Mouse (Mus musculus) stomach, postnatal 0 days (tissue): ENCODE data around the gene Spint1. TPM values are rescaled to one million over a fixed set of nuclear protein-coding genes. Genes with fewer than 3 reads are reported as not detected.

Source experiments
- ATAC-seq: fragments of 200-750 bp; cut with Nextera tagmentation; 2 replicates; pipeline ENCODE4 v1.8.0; 2017; ENCODE audit not compliant: low FRiP score, low TSS enrichment
- DNase-seq: peaks from one replicate; pipeline ENCODE4 v3.0.0-alpha.2; 2016; ENCODE audit warnings: low spot score
- H3K27ac ChIP-seq: fragments of 300-500 bp; sonication (generic); replicated peaks from 2 replicates; pipeline ENCODE4 v1.5.1; 2014; ENCODE audit warnings: mild to moderate bottlenecking, control low read depth
- H3K27me3 ChIP-seq: fragments of 300-500 bp; sonication (generic); 2 replicates; pipeline ENCODE4 v1.6.1; 2014; ENCODE audit warnings: low read length; ENCODE audit not compliant: control insufficient read depth, insufficient read depth
- H3K36me3 ChIP-seq: fragments of 300-500 bp; sonication (generic); 2 replicates; pipeline ENCODE4 v1.6.1; 2014; ENCODE audit warnings: low read length, mixed read lengths; ENCODE audit not compliant: control insufficient read depth, insufficient read depth
- H3K4me1 ChIP-seq: fragments of 300-500 bp; sonication (generic); replicated peaks from 2 replicates; pipeline ENCODE4 v1.6.1; 2014; ENCODE audit warnings: antibody characterized with exemption; ENCODE audit not compliant: control insufficient read depth, insufficient read depth
- H3K4me2 ChIP-seq: fragments of 300-500 bp; sonication (generic); replicated peaks from 2 replicates; pipeline ENCODE4 v1.6.1; 2014; ENCODE audit warnings: low read depth, mild to moderate bottlenecking, control low read depth, moderate library complexity
- H3K4me3 ChIP-seq: fragments of 300-500 bp; sonication (generic); 2 replicates; pipeline ENCODE4 v1.5.1; 2014; ENCODE audit warnings: low read depth, low read length, control low read depth
- H3K9ac ChIP-seq: fragments of 300-500 bp; sonication (generic); 2 replicates; pipeline ENCODE4 v1.6.1; 2014; ENCODE audit warnings: mild to moderate bottlenecking, low read length, control low read depth, mixed read lengths
- H3K9me3 ChIP-seq: fragments of 300-500 bp; sonication (generic); 2 replicates; pipeline ENCODE4 v1.6.1; 2016; ENCODE audit warnings: low read length; ENCODE audit not compliant: control insufficient read depth
- CTCF ChIP-seq: IDR thresholded peaks from 2 replicates; pipeline ENCODE4 v1.5.1; 2016; ENCODE audit warnings: antibody characterized with exemption, low read depth, mild to moderate bottlenecking, moderate library complexity
- EP300 ChIP-seq: optimal IDR thresholded peaks from 2 replicates; pipeline ENCODE3; 2016; ENCODE audit warnings: antibody characterized with exemption
- WGBS: fragments of 180-500 bp; shearing (Covaris S2); extraction: QIAGEN DNeasy Blood & Tissue Kit; methylation state at CpG from one replicate; pipeline ENCODE4 v1.1.7; 2014; 5-methylcytosine and 5-hydroxymethylcytosine counted together
- polyA plus RNA-seq: library from polyadenylated mRNA; unstranded; fragments of >200 nt; fragmentation: Nextera tagmentation; extraction: Ambion mirVana; gene quantifications from 2 replicates; pipeline ENCODE4 v1.2.1, GENCODE M21; 2015

The Spint1 gene
- polyA plus RNA-seq, 1 experiment from 2014 or later = 70.9 TPM

GRCm38 (mm10) chr2:119292852-119293251, 55.7 kb downstream of the Spint1 start:
- H3K36me3 ChIP-seq = peaks cover 17% of the 10 kb centered on the region
- no peak overlapping the region for H3K27ac ChIP-seq
- no peak overlapping the region for H3K4me3 ChIP-seq
- no peaks in the 10 kb centered on the region for H3K27me3 ChIP-seq
- DNase-seq = no peak
- H3K4me2 ChIP-seq = no peak overlapping the region
- ATAC-seq = no peak
- 93% methylated on average over 17 of the region's 17 CpGs for WGBS
- TF ChIP-seq CTCF (no peak), EP300 (no peak)
- H3K9me3 ChIP-seq = no peaks in the 10 kb centered on the region
- 0 out of 2 replicates have a peak, but pooled peaks cover 2% of the 10 kb centered on the region for H3K4me1 ChIP-seq
- H3K9ac ChIP-seq = no peak overlapping the region

DNA sequence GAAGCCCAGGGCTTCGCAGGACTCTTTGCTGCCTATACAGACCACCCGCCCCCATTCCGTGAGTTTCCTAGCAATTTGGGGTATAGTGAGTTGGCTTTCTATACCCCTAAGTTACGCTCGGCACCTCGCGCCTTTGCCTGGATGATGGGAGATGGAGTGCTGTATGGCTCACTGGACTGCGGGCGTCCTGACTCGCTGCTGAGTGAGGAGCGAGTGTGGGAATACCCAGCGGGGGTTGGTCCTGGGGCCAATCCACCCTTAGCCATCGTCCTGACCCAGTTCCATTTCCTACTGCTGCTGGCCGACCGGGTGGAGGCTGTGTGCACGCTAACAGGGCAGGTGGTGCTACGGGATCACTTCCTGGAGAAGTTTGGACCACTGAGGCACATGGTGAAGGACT, 56.1 kb downstream of the Spint1 start:
- TF ChIP-seq EP300 (no peak), CTCF (no peak)
- DNase-seq (no peak), ATAC-seq (no peak)
- no peaks in the 10 kb centered on the region for H3K9me3 ChIP-seq
- no peak overlapping the region for H3K4me2 ChIP-seq
- 95% methylated on average over 17 of the region's 17 CpGs for WGBS
- no peak overlapping the region for H3K4me3 ChIP-seq
- H3K27ac ChIP-seq = no peak overlapping the region
- H3K36me3 ChIP-seq = peaks cover 17% of the 10 kb centered on the region
- H3K4me1 ChIP-seq = 0 out of 2 replicates have a peak, but pooled peaks cover 2% of the 10 kb centered on the region
- no peak overlapping the region for H3K9ac ChIP-seq
- no peaks in the 10 kb centered on the region for H3K27me3 ChIP-seq

DNA sequence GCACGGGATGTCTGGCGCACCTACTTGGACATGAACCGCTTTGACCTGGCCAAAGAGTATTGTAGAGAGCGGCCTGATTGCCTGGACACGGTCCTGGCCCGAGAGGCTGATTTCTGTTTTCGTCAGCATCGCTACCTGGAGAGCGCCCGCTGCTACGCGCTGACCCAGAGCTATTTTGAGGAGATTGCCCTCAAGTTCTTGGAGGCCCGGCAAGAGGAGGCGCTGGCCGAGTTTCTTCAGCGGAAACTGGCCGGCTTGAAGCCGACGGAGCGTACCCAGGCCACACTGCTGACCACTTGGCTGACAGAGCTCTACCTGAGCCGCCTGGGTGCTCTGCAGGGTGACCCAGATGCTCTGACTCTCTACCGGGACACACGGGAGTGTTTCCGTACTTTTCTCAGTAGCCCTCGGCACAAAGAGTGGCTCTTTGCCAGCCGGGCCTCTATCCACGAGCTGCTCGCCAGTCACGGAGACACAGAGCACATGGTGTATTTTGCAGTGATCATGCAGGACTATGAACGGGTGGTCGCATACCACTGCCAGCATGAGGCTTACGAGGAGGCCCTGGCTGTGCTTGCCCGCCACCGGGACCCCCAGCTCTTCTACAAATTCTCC, 56.7 kb downstream of the Spint1 start:
- WGBS = 93% methylated on average over 34 of the region's 34 CpGs
- no peaks in the 10 kb centered on the region for H3K9me3 ChIP-seq
- H3K27me3 ChIP-seq = no peaks in the 10 kb centered on the region
- no peak overlapping the region for H3K4me2 ChIP-seq
- DNase-seq (no peak), ATAC-seq (no peak)
- H3K4me1 ChIP-seq = 0 out of 2 replicates have a peak, but pooled peaks cover 2% of the 10 kb centered on the region
- H3K36me3 ChIP-seq = peaks cover 17% of the 10 kb centered on the region
- H3K27ac ChIP-seq = no peak overlapping the region
- no peak overlapping the region for H3K4me3 ChIP-seq
- TF ChIP-seq EP300 (no peak), CTCF (no peak)
- H3K9ac ChIP-seq = no peak overlapping the region

DNA sequence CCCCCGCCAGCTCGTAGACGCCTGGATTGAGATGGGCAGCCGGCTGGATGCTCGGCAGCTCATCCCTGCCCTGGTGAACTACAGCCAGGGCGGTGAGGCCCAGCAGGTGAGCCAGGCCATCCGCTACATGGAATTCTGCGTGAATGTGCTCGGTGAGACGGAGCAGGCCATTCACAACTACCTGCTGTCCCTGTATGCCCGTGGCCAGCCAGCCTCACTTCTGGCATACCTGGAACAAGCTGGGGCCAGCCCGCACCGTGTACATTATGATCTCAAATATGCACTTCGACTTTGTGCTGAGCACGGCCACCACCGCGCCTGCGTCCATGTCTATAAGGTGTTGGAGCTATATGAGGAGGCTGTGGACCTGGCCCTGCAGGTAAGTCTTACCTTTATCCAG, 57.2 kb downstream of the Spint1 start:
- H3K36me3 ChIP-seq = peaks cover 17% of the 10 kb centered on the region

GRCm38 (mm10) chr2:119296756-119297155, 59.6 kb downstream of the Spint1 start:
- no peak overlapping the region for H3K27ac ChIP-seq
- H3K36me3 ChIP-seq = peaks cover 17% of the 10 kb centered on the region
- TF ChIP-seq CTCF (no peak), EP300 (no peak)
- H3K9ac ChIP-seq = no peak overlapping the region
- no peaks in the 10 kb centered on the region for H3K9me3 ChIP-seq
- no peak overlapping the region for H3K4me2 ChIP-seq
- no peak overlapping the region for H3K4me3 ChIP-seq
- peaks cover 8% of the 10 kb centered on the region for H3K4me1 ChIP-seq
- ATAC-seq (no peak), DNase-seq (no peak)
- H3K27me3 ChIP-seq = no peaks in the 10 kb centered on the region
- WGBS = 91% methylated on average over 12 of the region's 12 CpGs

More for the DNA sequence above, 57.2 kb downstream of the Spint1 start:
- no peak for ATAC-seq
- H3K27me3 ChIP-seq = no peaks in the 10 kb centered on the region
- no peak overlapping the region for H3K4me3 ChIP-seq
- H3K9me3 ChIP-seq = no peaks in the 10 kb centered on the region
- no peak overlapping the region for H3K27ac ChIP-seq
- WGBS = 89% methylated on average over 18 of the region's 18 CpGs
- H3K4me1 ChIP-seq = 0 out of 2 replicates have a peak, but pooled peaks cover 2% of the 10 kb centered on the region
- no peak for DNase-seq
- no peak overlapping the region for H3K9ac ChIP-seq
- TF ChIP-seq CTCF (no peak), EP300 (no peak)
- H3K4me2 ChIP-seq = no peak overlapping the region

DNA sequence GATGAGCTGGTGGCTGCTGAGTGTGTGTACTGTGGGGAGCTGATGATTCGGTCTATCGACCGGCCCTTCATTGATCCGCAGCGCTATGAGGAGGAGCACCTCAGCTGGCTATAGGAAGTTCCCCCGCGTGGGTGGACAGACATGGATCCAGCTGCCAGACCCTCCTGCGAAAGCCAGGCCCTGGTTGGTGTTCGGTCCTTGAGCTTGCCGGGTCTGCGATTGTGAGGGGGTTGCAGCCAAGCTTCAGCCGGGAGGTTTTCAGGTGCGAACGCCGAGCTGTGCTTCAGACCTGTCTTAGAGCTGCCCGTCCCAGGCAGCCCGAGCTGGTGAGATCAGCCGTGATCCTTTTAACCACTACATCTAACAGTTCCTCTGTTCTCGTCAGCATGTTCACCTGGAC, 60.3 kb downstream of the Spint1 start:
- peaks cover 8% of the 10 kb centered on the region for H3K4me1 ChIP-seq
- H3K4me2 ChIP-seq = no peak overlapping the region
- H3K9me3 ChIP-seq = no peaks in the 10 kb centered on the region
- DNase-seq = no peak
- no peak for ATAC-seq
- H3K36me3 ChIP-seq = peaks cover 17% of the 10 kb centered on the region
- H3K27ac ChIP-seq = no peak overlapping the region
- no peak overlapping the region for H3K9ac ChIP-seq
- H3K4me3 ChIP-seq = no peak overlapping the region
- no peaks in the 10 kb centered on the region for H3K27me3 ChIP-seq
- 91% methylated on average over 19 of the region's 19 CpGs for whole genome bisulfite sequencing
- TF ChIP-seq EP300 (no peak), CTCF (no peak)
